Mouse (Mus musculus): ENCODE results near the gene Akap13.

The Akap13 gene

DNA sequence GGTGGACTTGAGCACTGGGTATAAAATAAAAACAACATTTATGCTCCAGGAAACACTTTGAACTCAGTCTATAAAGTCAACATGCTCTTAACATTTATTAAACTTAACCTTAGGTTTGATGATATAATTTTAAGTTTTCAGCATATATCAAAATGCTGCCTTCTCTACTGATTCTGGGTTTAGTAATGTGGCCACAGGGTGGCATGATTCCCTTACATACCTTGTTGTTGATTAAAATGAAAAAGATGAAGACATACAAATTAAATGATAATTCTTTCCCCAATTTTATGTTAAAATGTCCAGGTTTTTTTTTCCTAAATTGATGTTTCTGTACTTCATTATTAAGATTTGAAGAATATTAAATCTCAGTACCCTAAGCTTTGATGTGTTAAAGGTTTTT, 113.5 kb downstream of the Akap13 start:
- peak; percentile 15 for DNase-seq

DNA sequence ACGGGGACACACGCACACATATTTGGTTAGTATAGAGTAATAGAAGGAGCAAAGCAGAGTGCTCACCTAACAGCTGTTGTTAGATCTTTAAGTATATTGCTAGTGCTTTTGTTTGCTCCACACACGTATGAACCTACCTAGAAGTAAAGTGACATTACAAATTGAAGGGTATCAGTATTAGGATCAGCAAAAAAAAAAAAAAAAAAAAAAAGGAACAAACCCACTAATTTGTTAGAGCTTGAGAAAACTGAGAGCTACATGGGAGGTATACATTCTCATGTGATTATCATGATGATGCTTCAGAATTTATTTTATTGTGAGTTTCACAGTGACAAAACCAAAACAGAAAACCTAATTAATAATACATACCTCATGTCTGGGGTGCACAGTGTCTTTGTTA, 114.9 kb downstream of the Akap13 start:
- DNase-seq = no peak

DNA sequence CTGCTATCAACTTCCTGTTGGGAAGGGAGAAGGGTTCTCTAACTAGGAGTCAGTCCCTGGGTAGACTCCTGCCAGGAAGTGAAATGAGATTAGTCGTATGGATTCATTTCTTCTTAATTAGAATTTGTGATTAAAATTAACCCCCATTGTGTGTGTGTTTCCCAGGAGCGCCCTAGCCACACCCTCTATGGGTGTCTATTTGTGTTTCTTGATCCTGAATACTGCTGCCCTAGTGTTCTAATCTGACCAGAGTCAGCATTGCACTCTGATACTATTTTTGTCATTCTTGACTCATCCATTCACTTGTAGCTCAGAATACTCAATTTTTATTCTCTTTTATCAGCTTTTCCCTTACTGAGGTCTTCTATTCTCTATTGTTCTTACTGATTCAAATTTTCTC, 115.7 kb downstream of the Akap13 start:
- DNase-seq = no peak

DNA sequence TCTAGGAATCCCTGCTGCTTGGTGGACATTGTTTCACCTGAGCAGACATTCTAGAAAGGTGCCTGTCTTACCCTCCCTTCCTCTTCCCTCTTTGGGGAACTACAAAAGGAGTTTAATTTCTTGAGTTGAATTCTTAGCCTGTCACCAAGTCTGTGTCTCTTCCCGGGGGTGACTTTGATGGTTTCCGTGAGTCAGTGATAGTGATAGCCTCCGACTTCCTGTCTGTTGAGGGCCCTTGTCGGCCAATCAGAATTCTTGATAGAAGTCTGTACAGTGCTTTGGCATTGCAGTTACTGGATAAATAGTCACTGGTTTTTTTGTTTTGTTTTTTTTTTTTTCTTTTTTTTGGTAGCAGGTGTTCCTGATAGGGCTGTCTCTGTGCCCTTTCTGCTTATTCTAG, 116.8 kb downstream of the Akap13 start:
- no peak for DNase-seq

DNA sequence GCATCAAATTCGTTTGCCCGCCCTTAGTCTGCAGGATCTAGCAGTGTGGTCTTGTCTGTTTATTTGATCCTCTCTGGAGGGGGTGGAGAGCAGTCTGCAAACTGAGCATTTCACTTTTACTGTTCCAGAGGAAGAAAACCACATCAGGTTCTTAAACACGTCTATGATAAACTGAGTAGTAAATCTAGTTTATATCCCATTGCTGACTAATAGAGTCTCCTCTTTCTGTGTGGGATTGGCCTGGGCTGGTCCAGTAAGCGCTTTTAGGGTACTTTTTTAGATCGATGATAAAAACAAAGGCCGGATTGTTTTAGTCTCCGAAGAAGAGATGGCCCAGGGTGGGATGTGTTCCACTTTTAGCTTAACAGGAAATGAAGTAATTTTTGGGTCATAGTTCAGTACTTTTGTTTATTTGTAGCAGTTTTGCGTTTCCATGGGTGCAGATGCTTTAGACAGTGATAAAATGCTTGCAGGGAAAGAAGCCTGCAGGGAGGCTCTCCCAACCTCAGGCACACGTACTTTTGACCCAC, 119.9 kb downstream of the Akap13 start:
- no peak for DNase-seq

DNA sequence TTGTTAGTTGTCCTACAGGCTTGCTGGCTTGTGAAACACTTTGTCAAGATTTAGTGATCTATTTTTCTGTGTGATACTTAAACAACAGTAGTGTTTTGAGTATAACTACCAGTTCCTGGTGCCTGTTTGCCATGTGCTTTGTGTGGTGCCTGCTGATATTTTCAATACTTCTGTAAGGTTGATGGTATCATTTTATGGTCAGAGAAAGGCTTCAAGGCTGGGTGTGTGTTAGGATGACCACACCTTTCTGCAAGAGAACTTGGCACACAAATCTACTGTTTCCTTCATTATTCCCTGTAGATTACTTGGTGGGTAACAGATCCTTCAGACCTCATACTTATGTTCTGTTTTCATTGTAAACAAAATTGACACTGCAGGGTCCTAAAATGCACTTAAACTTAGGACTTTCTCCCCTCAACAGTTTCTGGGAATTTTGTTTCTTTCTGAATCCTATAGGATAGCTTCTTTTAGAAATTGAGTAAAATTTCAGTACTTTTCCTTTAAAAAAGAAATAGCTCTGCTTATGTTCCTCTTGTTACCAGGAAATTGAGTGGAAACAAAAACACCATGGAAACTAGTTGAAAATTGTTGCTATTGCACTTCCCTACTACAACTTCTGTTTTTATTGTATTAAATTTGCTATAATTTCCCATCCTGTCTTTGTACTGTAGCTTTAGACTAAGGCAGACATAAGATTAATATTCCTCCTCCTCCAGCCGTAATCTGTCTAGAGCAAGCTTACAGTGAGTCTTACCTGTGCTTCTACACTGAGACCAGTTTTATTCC, 120.7 kb downstream of the Akap13 start:
- no peak for DNase-seq

DNA sequence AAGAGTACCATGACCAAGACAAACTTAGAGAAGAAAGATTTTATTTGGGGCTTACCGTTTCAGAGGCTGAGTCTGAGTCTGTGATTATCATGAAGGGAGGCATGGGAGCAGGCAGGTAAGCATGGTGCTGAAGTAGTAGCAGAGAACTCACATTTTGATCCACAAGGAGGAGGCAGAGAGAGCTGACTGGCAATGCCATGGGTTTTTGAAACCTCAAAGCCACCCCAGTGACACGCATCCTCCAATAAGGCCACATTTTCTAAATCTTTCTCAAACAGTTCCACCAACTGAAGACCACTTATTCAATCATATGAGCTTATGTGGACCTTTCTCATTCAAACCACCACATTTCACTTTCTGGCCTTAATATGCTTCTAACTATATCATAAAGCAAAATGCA, 121.5 kb downstream of the Akap13 start:
- DNase-seq = no peak

DNA sequence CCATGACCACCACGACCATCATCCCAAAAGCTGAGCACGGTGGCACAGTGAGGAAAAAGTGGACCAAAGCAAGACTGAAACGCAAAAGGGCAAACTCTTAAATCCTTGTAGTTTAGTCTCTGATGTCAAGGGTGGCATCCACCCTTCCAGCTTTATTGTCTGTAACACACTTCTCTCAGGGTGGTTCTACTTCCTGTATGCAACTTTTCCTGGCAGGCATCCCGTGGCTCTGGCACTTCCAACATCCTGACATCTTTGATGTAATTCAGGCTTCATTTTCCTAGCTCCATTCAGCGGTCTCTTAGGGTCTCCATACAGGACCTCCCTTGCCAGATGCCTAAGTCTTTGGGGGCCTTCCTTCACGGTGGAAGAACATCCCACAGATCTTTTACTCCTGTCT, 122.0 kb downstream of the Akap13 start:
- DNase-seq = no peak

DNA sequence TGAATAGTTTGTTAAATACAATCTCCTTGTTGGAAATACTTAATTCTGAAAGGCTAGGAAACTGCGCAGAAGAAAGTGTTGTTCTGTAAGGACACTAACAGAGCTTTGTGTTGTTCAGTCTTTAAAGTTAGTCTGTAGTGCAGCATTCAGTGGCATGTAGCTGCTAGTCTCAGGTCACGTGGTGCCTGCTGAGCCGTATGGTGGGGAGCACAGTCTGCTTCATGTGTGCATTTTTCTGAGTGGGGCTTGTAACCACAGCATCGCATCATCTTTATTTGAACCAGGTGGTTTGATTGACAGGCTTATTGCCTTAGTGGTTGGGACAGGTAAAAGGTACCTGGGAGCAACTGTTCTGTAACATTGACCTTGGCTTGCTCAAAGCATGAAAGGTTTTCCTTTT, 123.3 kb downstream of the Akap13 start:
- DNase-seq = no peak

DNA sequence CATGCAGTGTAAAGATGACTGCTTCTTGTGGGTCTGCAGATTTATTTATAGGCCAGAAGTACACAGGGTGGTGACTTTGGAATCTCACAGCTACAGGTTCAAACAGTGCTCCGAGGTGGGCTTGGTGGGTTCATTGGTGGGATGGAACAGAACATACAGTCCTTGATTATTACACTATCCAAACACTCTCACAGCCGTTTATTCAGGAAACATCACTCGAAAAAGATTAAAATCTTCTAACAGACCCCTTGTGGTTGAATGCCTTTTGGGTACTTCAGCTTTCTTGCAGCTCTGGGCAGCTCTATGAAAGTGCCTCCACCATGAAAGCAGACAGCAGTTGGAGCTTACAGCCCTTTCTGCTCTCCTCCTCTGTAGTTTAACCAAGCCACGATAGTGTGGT, 126.8 kb downstream of the Akap13 start:
- no peak for DNase-seq

DNA sequence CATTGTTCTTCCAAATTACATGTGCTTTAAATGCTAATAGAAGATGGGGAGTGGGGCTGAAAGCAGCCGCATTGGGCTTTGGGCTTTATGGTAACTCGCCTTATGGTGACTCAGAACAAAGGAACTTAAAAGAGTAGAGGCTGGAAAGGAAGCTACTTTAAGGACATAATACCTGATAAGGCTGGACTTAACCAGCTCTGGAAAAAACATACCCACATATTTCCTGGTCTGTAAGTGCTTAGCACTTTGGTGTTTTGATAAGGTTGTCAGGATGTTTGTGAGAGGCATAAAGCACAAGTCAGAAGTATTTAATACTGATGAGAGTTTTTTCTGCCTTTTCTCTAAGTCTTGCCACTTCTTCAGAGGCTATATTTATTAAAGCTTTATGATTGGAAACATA, 128.8 kb downstream of the Akap13 start:
- no peak for DNase-seq

DNA sequence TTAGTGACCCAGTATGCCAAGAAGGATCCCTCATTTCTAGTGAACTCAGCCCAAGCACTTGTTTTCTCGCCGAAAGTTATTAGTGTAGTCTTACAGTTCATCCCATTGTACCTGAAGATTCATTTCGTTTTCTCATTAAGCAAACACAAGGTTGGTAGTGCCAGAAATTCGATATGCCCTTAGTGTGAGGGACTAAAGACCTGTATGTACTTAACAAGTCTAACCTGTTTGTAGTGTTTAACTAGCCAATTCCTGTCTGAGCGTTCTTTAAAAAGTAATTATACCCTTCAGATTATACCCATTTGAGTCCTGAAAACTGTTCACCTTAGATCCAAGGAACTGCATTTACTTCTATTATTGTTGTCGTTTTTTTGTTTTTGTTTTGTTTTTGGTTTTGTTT, 130.1 kb downstream of the Akap13 start:
- DNase-seq = no peak

DNA sequence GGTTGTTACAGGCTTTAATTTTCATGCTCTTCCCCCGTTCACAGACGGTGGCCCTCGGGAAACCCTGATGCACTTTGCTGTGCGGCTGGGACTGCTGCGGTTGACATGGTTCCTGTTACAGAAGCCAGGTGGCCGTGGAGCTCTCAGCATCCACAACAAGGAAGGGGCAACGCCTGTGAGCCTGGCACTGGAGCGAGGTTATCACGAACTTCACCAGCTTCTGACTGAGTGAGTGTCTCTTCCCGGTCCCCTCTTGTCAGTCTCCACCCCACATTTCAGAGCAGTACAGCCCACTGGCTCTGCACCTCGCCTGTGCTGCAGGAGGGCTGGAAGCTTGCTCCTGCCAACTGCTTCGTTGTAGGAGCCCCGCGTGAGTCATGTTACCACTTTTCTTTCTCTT, 130.8 kb downstream of the Akap13 start:
- DNase-seq = no peak

DNA sequence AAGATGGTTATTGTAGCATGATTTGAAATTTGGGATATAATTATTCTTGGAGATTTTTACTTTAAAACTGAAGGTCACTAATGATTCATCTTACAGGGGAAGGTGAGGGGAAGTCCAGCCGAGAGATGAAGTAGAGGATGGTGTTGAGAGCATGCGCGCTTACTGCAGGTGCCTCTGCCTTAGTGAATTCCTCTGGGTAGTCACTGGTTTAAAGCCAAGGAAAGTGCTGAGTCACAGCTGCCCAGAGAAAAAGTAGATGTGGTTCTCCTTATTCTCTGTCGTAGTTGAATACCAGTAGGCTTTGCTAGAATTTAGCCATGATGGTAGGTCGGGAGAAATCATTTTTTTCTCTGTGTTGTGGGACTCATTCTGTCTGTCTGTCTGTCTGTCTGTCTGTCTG, 132.4 kb downstream of the Akap13 start:
- DNase-seq = no peak

DNA sequence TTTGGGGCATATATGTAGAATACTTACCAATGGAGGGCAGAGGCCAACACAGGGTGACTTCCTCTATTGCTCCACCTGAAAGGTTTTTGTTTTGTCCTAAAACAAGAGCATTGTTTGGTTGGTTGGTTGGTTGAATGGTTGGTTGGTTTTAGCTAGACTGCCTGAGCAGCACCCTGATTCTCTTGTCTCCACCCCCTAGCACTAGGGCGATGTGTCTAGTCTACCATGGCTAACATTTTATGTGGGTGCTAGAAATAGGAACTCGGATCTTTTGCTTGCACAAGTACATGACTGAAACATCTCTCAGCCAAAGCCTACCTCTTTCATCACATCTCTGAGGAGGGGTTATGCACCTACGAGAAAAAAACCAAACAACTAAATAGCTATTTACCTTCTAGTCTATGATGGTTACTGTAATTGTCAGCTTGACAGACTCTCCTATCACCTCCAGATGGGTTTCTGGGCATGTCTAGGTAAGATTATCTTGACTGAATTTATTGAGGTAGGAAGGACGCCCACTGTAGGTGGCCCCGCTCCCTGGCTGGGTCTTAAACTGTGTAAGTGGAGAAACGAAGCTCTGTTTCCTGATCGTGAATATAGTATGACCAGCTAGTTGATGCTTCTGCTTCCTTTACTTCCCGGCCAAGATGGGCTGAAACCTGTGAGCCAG, 134.1 kb downstream of the Akap13 start:
- no peak for DNase-seq

DNA sequence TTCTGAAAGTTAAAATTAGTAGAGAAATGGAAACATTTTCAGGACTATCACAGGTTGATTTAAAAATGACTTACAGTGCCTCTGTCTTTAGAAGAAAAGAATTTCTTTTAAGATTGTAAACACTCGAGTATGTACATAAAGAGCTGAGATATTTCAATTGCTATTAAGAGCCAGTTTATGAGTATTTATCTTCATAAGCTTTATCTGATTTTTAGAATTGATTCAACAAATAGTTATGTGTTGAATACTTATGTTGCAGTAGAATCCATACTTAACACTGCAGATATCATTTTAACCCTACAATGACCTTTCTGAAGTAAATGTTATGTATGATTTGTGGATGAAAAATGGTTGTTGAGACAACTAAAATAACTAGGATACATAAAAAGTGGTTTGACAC, 136.6 kb downstream of the Akap13 start:
- DNase-seq = no peak

DNA sequence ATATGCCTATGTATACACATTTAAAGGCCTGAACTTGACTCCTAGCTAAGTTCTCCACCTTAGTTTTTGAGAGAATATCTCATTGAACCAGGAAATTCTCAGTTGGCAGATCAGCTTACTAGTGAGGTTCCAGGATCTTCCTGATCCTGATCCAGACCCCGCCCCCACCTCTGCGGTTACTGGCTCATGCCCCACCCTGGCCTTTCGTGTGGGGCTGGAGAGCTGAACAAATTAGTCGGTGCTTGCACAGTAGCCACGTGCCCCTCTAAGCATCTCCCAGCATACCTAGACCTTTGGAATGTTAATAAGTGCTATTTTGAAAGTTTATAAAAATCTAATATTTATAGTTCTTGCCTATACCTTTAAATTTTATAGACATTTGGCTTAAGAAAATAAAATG, 139.5 kb downstream of the Akap13 start:
- no peak for DNase-seq

DNA sequence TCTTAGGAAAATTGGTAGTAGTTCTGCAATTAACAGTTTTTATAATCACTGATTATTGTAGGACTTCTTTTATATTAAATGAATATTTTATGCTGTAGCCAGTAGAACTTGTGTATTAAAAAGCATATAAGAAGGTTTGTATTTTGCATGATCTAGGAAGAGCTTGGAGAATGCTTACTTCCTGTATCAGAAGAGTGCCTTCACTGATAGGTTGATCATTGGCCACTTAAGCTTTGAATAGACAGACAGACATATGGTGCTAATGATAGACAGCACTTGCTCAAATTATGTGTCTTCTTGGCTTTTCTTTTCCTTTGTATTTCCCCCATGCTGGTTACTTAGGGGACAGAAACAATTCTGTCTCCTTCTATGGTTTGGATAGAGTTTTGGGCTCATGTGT, 139.9 kb downstream of the Akap13 start:
- no peak for DNase-seq

DNA sequence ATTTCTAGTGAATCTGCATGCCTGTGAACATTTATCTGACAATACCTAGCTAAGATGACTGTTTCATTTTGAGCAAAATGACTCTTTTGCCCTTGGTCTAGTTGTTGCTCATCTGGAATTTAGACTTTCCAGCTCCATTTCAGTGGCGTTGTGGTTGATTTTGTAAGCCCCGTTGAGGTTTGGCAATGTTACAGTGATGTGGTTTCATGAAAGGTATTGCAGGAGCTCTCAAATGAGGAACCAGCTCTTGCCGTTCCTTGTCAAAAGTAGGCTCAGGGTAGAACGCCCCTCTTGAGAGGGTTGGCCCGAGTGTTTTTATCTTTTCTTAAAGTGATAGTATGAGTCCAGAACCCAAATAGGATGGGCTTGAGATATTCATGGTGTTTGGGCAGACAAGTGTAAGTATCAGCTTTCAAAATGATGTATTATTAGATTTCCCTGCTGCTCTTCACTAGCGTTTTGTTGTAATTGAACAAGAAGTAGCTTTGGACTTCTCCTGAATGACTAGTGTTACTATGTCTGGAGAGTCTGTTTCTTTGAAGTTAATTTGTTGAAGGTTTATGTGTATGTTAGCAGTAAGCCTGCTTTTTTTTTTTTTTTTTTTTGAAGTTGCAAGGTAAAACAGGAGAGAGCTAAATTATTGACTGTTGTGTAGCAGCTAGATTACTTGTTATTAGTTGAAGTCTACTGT, 140.9 kb downstream of the Akap13 start:
- no peak for DNase-seq

DNA sequence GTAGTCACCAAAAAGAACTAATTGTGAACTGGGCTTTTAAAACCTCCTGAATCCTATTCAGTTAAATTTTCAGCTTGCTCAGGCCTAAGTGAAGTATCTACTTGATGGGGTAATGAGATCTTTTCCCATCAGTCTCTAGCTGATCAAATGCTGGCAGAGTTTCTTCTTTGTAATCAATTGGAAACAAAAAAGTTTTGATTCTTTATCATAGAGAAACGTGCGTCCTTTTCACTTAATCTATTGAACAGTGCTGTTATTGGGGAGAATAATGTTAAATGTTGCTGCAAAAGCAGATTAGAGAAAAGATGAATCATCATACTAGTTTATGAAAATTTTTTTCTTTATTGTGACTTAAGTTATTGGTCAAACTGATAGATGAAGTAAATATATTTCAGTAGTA, 142.5 kb downstream of the Akap13 start:
- DNase-seq = no peak

DNA sequence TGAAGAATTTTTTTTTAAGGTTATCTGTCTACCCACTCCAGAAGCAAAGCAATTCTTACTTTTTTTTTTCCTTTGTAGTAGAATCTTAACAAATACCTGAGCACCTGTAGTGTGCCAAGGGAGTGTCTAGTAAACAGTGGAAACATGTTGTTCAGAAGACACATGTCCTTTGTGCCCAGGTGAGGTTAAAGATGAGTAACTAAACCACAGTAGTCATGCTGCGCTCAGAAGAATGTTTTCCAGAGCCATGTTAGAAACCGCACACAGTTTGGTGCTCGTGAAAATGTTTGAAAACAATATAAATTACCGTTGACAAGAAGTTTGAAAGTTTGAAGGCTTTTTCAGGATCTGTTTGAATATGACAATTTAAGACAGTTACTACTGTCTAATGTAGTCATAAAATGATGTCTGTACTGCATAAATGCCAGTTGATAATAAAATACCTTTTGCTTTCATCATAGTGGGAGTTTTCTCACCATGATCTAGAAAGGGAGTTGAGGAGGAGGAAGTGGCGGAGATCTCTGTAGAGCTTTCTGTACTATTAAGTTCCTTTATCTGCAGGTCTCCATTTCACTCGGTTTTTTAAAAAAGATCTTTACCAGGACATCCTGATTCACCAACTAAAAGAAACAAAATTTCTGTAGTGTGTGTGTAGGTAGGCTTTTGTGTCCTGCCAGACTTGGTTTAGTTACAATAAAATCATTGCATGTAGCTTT, 145.2 kb downstream of the Akap13 start:
- DNase-seq = no peak

DNA sequence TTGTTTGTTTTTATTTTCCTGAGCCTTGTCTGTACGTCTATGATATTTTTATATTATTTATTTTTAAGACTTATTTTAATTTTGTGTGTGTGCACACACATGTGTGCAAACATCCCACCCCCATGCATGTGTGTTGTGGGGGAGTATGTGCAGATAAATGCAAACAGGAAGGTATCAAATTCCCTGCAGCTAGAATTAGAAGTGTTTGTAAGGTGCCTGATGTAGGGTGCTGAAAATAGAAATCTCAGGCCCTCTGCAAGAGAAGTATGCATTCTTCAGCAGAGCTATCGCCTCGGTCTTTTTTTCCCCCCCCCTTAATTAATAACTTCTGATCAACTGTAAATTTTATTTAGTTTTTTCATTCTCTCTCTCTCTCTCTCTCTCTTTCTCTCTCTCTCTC, 151.9 kb downstream of the Akap13 start:
- DNase-seq = no peak

DNA sequence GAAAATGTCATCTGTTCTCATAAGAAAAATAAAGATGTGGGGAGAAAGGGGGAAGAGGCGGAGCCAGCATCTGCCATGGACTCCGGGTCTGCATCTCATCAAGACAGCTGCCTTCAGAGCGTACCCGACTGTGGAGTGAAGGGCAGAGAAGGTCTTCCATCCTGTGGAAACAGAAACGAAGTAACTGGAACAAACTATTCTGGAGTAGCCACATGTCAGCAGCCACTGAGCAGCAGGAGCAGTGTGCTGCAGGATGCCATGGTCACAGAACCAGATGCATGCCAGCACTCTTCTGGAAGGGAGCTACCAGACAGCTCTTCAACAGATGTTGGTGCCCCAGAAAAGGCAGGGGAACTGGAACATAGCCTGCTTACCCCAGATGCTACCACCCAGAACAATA, 153.4 kb downstream of the Akap13 start:
- no peak for DNase-seq

All from right cerebral cortex, postnatal 14 days (tissue).